Mouse (Mus musculus): ENCODE data around the gene Frrs1.

DNA sequence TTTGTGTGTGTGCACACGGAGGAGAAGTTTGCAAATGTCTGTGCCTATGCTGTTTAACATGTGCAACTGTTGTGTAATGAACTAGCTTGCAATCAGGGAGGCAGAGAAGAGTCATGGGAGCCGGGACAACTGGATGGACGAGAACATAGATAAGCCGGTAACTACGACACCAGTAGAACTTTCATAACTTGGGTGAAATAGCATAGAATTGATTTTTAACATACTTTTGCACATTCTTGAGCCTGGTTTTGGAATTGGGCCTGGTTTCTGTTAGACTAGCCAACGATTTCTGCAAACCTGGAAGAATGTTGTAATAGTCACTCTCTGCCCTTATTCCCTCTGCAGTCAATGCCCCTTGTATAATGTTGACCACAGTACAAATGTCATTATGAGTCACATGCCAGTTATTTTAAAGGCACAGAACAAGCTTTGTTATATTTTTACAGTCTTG, 91.4 kb downstream of the Frrs1 start:
- TF ChIP-seq CTCF (IDR thresholded peaks at IDR 0.05) = no peak
- TF ChIP-seq POLR2A (IDR thresholded peaks at IDR 0.05; ENCODE audit: insufficient read depth, low read depth, low read length) = no peak
